Mouse (Mus musculus) ES-E14 (cell line): ENCODE results near the gene Esrp2. TPM values are rescaled to one million over a fixed set of nuclear protein-coding genes. Genes with fewer than 3 reads are reported as not detected.

Experiments
- DNase-seq: peaks from one replicate; pipeline ENCODE4 v3.0.0-alpha.2; 2013; ENCODE audit warnings: low read depth, low spot score
- H3K27ac ChIP-seq: 2 replicates; pipeline ENCODE4 v1.5.1; 2012; ENCODE audit warnings: low read depth, mild to moderate bottlenecking, low read length, moderate library complexity, mixed read lengths; ENCODE audit not compliant: poor library complexity, insufficient read depth, severe bottlenecking
- H3K36me3 ChIP-seq: 2 replicates; pipeline ENCODE4 v1.6.1; 2012; ENCODE audit warnings: mild to moderate bottlenecking, low read length, moderate library complexity, mixed read lengths; ENCODE audit not compliant: control insufficient read depth, poor library complexity, insufficient read depth, severe bottlenecking
- H3K4me1 ChIP-seq, 2 experiments: fragments of 150-350 bp in 1 of 2; sonication (generic) in 1 of 2; 2 replicates each; pipeline ENCODE4 v1.6.1; 2012; ENCODE audit warnings: low read length in 2 of 2, mild to moderate bottlenecking in 1 of 2, mixed read lengths in 1 of 2; ENCODE audit not compliant: control insufficient read depth in 2 of 2, insufficient read depth in 2 of 2, poor library complexity in 1 of 2
- H3K4me3 ChIP-seq, 2 experiments: fragments of 150-350 bp in 1 of 2; sonication (generic) in 1 of 2; 2 replicates each; pipeline ENCODE4 v1.5.1; 2012; ENCODE audit warnings: low read length in 2 of 2, low read depth in 1 of 2, mild to moderate bottlenecking in 1 of 2, mixed read lengths in 1 of 2; ENCODE audit not compliant: insufficient read depth in 1 of 2, poor library complexity in 1 of 2, severe bottlenecking in 1 of 2
- H3K9ac ChIP-seq: 2 replicates; pipeline ENCODE4 v1.6.1; 2012; ENCODE audit warnings: low read depth, mild to moderate bottlenecking, low read length, mixed read lengths; ENCODE audit not compliant: poor library complexity, insufficient read depth, severe bottlenecking
- H3K9me3 ChIP-seq: fragments of 150-350 bp; sonication (generic); 2 replicates; pipeline ENCODE4 v1.6.1; 2012; ENCODE audit warnings: low read depth, mild to moderate bottlenecking, low read length; ENCODE audit not compliant: control insufficient read depth, insufficient read depth
- CHD2 ChIP-seq: IDR thresholded peaks from 2 replicates; pipeline ENCODE4 v1.6.1; 2014; ENCODE audit warnings: mild to moderate bottlenecking, low read depth, low read length, inconsistent platforms
- HCFC1 ChIP-seq: IDR thresholded peaks from 2 replicates; pipeline ENCODE4 v1.6.1; 2012; ENCODE audit warnings: low read length, inconsistent platforms, borderline replicate concordance; ENCODE audit not compliant: insufficient read depth
- MAFK ChIP-seq: IDR thresholded peaks from 2 replicates; pipeline ENCODE4 v1.6.1; 2014; ENCODE audit warnings: mild to moderate bottlenecking, low read depth, low read length, inconsistent platforms; ENCODE audit not compliant: insufficient read depth
- ZC3H11A ChIP-seq: IDR thresholded peaks from 2 replicates; pipeline ENCODE4 v1.6.1; 2012; ENCODE audit warnings: low read depth, mild to moderate bottlenecking, inconsistent platforms, low read length, borderline replicate concordance
- ZNF384 ChIP-seq: IDR thresholded peaks from 2 replicates; pipeline ENCODE4 v1.6.1; 2012; ENCODE audit warnings: low read depth, low read length, inconsistent platforms
- in situ Hi-C, 2 experiments: fragments of 600-800 bp; cut with MboI; formaldehyde crosslinking; loops; one replicate each; pipeline ENCODE4 v1.15.1; 2025; ENCODE audit warnings: low sequenced_read_pairs in 2 of 2, inconsistent platforms in 1 of 2; ENCODE audit not compliant: unreplicated experiment in 2 of 2
- total RNA-seq: library from RNA; depleted of rRNA; stranded (reverse); fragments of 300-350 nt; gene quantifications from 2 replicates; pipeline ENCODE4 v1.2.3, GENCODE M21; 2012

Gene Esrp2
- total RNA-seq, 1 experiment: 12.5 TPM

- no peak overlapping the region for H3K27ac ChIP-seq
- peaks cover 0 to 3% of the 10 kb centered on the region in 2 experiments; a peak in 1 of 4 replicates for H3K4me1 ChIP-seq
- DNase-seq: no peak
- H3K36me3 ChIP-seq: peaks cover 2% of the 10 kb centered on the region; the same call in 1 of the 2 replicates
- no peak for TF ChIP-seq MAFK
- TF ChIP-seq ZC3H11A: no peak
- TF ChIP-seq ZNF384: no peak
- no peak for TF ChIP-seq CHD2
- TF ChIP-seq HCFC1: no peak
- H3K4me3 ChIP-seq: peak overlapping the region; percentile 70 to 75
- no peaks in the 10 kb centered on the region for H3K9me3 ChIP-seq
- in situ Hi-C loops: no loop called here
- peak overlapping the region; percentile 68 for H3K9ac ChIP-seq
These were observed 13.9 kb upstream of the Esrp2 start for GRCm38 (mm10) chr8:106150653-106151000.

- Histone ChIP-seq H3K36me3 (peaks cover 2% of the 10 kb centered on the region; the same call in 1 of the 2 replicates), H3K4me1 (peaks cover 0 to 3% of the 10 kb centered on the region in 2 experiments; a peak in 1 of 4 replicates), H3K9ac (peak within 1 kb of the TSS; percentile 68), H3K27ac (no peak within 1 kb of the TSS), H3K9me3 (no peaks in the 10 kb centered on the region), H3K4me3 (peak within 1 kb of the TSS; percentile 70 to 75)
- TF ChIP-seq HCFC1 (no peak), CHD2 (peak; percentile 86)
- DNase-seq: peak; percentile 90
- in situ Hi-C loops: no loop called here
These were observed 13.3 kb upstream of the Esrp2 start, which contains the start of gene Pla2g15 for GRCm38 (mm10) chr8:106149801-106150652. Pla2g15 (plus strand) TSS chr8:106150399.

DNA sequence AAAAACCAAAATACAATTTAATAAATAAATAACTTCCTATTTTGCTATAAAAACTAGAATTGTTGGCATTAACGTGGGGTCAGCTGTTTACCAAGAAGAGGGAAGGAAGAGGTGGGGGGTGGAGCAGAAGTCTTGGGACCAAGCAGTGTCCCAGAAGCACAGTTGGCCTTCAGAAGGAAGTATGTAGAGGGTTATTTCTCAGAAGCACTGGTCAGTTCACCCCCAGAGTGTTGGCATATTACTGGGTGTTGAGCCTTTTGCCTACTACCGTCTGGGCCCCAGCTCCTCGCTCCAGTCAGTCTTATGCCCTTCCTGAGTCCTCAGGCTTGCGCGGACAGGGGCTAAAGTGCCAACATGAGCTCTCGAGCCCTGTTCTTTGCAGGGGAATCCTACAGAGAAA is 12.3 kb upstream of the Esrp2 start:
- no peaks in the 10 kb centered on the region for H3K36me3 ChIP-seq
- in situ Hi-C loops: no loop called here
- no peak for DNase-seq

GRCm38 (mm10) chr8:106147868-106148565 is 11.2 kb upstream of the Esrp2 start:
- no peak overlapping the region for H3K4me3 ChIP-seq
- H3K27ac ChIP-seq: no peak overlapping the region
- no peaks in the 10 kb centered on the region for H3K9me3 ChIP-seq
- H3K36me3 ChIP-seq: no peaks in the 10 kb centered on the region
- peaks cover 0 to 3% of the 10 kb centered on the region in 2 experiments; a peak in 1 of 4 replicates for H3K4me1 ChIP-seq
- DNase-seq: no peak
- in situ Hi-C loops: no loop called here
- no peak overlapping the region for H3K9ac ChIP-seq
- TF ChIP-seq ZNF384: no peak
- 0 out of 2 replicates have a peak, but pooled peaks have one; percentile 13 for TF ChIP-seq MAFK

More for the DNA sequence above, 12.3 kb upstream of the Esrp2 start:
- no peaks in the 10 kb centered on the region for H3K9me3 ChIP-seq
- no peak overlapping the region for H3K9ac ChIP-seq
- peaks cover 0 to 3% of the 10 kb centered on the region in 2 experiments; a peak in 1 of 4 replicates for H3K4me1 ChIP-seq
- no peak for TF ChIP-seq ZC3H11A
- no peak for TF ChIP-seq CHD2
- TF ChIP-seq ZNF384: no peak
- TF ChIP-seq MAFK: no peak
- H3K4me3 ChIP-seq: no peak overlapping the region
- no peak overlapping the region for H3K27ac ChIP-seq
